Mouse (Mus musculus): ENCODE data around the gene Plek2.
A peak's percentile ranks its signal among the peaks of the same experiment; 100 is the strongest.
"Not testable (repeated sequence)": the region's sequence is repeated elsewhere in the genome, so short reads cannot be mapped to it uniquely, and the experiment has no call there.

The Plek2 gene

DNA sequence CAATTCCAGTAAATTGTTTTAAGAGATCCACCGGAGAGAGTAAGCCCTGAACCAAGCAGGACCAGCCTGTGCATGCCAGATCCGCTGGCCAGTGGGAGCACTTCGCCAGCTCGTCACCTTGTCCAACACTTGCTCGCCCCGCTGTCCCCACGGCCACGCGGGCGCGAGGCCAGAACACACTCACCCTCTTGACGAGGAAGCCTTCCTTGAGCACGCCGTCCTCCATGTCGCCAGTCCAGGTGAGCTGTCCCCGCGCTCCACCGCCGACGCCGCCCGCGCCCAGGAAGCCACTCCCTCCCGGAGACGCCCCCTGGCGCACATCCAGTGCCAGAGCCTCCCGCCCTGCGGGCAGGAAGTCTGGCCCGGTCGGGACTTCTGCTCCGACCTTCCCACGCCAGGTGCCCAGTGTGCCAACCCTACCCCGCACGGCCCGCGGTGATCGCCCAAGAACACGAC is at the start of gene Plek2:
Plek2 (minus strand) TSS at position 258 of the 456 bp plus-strand sequence.
- no peak for DNase-seq (ENCODE audit: low read depth, low spot score)

DNA sequence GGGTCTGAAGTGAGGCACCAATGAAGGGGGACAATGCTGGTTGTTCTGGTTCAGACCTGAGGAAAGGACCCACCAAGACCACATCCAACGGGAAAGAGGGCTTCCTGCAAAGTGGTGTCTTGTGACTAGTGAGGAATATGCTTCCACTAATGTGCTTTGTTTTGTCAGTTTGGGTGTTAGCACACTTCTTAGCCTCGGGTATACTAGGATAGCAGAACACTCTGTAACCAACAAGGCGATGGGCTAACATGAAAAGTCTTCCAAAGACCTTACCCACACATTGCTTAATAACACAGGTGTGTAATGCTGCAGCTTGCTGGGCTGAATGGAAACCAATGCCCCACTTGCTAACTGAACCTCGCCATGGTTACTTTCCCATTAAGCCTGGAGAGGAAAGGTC is 49.6 kb upstream of the Plek2 start:
- DNase-seq (ENCODE audit: low read depth, low spot score): no peak

DNA sequence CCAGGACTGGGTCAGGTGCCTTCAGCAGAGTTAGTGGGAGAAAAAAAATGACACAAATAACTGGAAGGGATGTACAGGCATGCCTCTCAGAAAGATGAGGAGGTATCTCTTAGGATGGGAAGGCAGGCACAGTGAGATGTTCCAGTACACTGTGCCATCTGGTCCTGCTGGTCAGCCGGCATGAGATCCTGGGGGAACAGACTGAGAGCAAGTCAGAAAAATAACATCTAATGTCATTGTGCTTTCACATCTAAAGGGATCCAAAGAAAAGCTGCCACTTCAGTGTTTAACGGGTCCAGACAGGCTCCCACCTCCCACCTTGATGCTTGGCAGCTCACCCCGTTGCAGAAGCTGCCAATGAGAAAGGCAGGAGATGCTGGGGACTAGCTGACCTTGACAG is 45.7 kb upstream of the Plek2 start:
- DNase-seq (ENCODE audit: low read depth, low spot score): no peak

DNA sequence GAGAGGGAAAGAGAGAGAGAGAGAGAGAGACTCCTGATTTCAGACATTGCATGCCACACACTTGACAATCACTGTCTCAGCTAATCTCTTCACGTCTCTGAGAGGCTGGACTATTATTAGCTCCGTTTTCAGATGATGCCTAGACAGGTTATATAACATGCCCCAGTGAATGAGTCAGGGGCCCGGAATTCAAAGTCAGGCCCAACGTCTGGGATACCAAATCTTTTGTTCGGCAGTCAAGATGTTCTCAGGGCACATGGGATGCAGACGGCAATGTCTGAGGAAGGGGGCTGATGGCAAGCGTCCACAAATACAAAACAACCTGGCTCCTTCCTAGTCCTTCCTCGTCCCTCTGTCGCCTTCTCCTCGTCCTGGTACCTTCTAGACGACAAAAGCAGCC is 45.3 kb upstream of the Plek2 start:
- DNase-seq (ENCODE audit: low read depth, low spot score): no peak

DNA sequence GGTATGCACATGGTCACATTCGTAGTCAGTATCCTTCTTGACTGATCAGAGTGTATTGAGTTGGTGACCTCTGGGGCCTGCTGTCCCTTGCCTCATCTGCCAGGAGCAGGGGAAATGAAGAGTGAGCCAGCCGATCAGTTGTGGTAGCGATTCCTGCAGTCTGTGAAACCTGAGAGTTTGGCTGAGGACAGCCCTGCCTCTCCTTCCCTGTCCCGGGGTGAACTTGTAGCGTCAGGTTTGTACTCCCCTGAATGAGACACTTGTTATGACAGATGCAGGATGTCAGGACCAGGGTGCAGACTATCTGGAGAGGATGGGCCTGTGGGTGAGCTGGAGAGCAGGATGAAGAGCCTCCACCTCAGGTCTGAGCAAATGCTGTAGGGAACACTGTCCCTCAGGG is 40.9 kb upstream of the Plek2 start:
- DNase-seq (ENCODE audit: low read depth, low spot score): no peak

DNA sequence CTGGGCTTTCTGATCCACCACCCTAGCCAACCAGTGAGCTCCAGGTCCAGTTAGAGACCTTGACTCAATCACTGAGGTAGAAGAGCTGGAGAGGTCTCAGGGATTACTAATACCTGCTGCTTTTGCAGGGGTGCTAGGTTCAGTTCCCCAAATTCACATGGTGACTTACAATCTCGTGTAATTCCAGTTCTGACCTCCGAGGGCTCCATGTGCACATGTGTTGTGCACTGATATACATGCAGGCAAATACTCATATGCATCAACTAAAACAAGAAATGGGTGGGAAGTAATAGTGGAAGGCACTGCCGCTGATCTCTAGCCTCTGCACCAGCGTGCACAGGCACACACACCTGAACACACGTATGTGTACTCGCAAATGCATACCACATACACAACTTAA is 40.4 kb upstream of the Plek2 start:
- DNase-seq (ENCODE audit: low read depth, low spot score): no peak

DNA sequence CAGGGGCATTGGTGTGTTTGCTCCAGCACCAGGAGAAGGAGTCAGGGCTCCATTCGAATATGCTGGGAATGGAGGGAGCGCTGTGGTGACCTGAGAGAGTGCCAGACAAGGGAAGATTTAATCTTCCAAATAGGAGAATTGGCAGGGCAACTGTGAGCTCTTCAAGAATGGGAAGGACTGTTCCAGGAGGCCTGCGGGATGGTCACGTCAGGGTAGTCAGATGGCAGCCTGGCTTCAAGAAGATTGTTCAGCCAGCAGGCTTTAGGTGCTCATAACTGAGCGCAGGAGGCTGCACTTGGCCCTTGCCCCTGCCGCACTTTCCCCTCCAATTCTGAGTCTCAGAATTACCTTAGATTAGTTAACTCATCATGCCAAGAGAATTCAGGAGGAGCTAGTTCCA is 36.2 kb upstream of the Plek2 start:
- no peak for DNase-seq (ENCODE audit: low read depth, low spot score)

DNA sequence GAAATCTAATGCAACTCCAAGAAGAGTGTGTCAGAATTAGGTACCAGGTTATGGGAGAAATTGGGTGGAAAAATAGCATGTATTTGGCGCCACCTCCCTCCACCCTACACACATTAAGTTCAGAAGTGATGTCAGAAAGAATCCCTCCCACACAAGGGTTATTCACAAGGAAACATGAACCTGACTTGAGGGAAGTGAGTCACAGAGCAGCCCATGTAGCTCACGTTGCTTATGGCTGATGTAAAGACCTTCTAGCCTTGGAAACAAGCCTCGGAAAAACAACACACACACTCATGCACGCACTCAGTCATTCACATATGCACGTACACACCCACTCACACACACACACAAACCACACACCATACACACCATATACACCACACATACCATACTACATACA is 33.3 kb upstream of the Plek2 start:
- DNase-seq (ENCODE audit: low read depth, low spot score): no peak

DNA sequence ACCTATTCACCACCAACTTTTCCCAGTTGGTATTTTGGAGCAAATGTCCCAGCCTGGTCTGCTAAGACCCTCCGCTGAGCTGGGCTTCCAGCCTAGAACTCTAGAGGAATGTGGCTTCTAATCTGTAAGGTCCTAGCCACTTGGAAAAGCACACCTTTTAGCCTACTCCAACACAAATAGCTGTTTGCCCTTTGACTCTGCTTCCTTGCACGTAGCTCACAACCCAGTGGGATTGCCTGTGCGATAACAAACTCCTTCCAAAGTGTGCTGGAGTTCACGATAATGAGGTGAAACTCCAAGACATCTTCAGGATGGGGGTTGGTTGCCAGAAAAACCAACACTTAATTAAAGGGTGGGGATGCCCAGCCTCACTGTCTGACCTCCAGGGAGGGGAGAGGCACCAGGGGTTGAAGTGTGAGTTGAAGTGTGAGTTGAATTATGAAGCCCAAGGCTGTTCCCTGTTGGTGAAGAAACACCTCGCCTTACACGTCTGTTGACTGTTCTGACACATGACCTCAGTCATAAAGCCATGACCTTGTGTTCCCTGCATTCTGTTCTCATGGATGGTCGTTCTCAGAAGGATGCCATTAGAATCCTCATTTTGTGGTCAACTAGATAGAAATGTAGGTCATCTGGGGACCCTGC is 32.8 kb upstream of the Plek2 start:
- no peak for DNase-seq (ENCODE audit: low read depth, low spot score)

DNA sequence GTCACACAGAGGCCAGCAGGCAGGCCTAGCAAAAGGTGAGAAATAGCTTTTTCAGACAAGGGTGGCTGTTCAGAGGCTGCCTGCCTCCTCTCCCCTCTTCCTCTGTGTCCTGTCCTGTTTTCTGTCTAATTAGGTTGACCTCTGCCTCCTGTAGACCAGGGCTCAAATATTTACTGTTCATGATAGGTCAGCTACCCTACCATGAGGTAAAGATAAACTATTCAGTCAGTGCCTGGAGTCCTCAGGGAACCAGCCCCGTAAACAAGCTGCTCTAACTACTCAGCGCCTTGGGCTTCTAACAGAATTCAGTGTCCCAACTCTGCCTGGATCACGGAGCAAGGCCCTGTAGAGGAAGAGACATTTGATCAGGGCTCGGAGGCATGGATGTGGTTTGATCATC is 29.7 kb upstream of the Plek2 start:
- no peak for DNase-seq (ENCODE audit: low read depth, low spot score)

DNA sequence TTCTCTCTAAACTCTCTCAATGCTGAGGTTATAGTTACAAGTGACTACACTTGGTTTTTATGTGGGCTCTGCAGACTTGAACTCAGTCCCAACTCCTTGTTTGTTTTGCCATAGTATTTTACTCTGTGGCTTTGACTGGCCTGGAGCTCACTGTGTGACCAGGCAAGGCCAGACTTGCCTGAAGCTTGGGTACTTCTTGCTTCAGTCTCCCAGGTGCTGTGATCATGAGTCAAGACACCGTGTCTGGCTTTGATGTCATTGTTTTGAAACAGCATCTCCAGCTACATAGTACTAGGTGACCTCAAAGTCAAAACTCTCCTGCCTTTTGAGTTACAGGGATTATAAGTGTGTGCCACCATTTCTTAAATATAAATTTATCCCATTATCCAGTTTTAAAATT is 23.1 kb upstream of the Plek2 start:
- DNase-seq (ENCODE audit: low read depth, low spot score): no peak

DNA sequence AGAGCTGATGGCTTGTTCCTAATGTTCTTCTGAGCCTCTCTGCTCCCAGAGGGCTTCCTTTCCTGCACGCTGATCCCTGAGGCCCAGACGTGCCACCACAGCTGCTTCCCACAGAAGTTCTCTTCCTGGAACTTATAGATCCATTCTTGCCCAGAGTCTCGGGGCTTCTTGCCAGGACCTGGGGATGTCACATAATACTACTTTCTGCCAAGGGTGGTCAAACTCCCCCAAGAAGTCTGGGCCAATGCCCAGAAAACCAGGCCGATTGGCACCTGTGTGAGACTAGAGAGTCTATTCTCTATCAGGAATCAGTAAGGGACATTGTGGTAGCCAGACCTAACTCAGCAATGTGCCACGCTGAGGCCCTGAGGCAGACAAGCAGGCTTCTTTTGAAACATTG is 20.5 kb upstream of the Plek2 start:
- no peak for DNase-seq (ENCODE audit: low read depth, low spot score)

DNA sequence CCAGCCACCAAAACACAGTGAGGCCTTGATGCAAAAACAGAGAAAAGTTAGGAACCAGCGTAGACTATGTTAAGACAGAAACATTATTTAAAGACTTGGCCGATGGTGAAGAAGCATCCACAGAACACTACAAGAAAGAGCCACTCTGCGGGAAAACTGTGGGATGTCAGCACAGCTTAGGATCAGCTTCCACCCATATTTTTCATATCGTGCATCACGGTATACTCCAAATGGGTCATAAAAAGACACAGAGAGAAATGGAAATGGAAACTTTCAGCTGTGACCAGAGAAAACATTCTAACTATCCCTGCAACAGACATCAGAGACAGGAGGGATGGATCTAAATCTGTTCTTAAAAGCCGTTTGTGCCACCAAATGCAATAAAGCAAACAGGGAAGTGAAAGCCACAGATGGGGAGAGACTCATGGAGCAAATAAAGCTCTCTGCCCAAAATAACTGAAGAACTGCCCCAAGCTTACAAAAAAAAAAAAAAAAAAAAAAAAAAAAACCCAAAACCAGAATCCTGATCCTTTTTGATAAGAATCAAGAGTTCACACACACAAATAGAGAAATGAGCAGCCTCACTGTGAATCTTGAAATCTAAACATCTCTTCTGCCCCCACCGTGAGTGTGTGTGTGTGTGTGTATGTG is 16.9 kb upstream of the Plek2 start:
- DNase-seq (ENCODE audit: low read depth, low spot score): no peak

DNA sequence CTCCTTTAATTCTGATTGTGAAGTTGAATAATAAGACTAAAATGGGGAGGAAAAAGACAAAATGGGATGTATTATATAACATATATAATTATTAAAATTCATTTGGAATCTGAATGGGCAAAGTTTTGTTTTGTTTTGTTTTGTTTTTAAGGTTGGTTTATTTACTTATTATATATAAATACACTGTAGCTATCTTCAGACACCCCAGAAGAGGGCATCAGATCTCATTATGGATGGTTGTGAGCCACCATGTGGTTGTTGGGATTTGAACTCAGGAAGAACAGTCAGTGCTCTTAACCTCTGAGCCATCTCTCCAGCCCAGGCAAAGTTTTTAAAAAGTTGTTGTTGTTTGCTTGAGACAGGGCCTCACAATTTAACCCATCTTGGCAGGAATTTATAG is 16.2 kb upstream of the Plek2 start:
- DNase-seq (ENCODE audit: low read depth, low spot score): not testable (repeated sequence)

DNA sequence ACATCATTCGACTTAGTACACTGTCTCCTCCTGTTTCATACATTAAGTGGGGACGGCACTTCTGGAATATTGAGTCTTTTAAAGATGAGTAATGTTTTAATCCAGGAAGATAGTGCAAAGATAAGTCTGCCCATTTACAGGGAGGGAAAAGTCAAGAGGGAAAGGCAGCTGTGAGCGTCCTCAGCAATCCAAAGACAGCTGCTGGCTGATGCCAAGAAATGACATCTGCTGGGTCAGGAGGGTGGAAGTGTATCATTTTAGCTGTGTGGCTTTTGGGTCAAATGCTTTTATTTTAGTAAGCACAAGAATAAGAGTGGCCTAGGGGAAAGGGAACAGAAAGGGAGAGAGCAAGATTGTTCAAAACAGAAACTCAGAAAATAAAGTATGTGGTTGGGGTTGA is 15.3 kb upstream of the Plek2 start:
- DNase-seq (ENCODE audit: low read depth, low spot score): no peak

DNA sequence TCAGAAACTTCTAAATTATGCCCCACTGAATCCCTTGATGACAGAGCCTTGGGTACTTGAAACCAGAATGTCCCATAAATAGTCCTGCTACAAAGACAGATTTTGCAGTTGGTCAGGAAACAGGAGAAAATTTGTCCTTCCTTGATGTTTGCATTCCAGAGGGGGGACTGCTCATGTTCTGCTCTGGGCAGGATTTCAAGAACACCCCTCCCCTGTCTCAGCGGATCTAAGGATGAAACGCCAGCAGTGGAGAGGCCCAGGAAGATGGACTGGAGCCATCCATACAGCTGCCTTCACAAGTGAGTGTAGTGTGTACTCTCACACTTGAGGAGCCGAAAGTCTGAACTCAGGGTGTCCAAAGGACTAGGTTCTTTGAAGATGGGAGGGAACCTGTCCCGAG is 14.7 kb upstream of the Plek2 start:
- DNase-seq (ENCODE audit: low read depth, low spot score): no peak

DNA sequence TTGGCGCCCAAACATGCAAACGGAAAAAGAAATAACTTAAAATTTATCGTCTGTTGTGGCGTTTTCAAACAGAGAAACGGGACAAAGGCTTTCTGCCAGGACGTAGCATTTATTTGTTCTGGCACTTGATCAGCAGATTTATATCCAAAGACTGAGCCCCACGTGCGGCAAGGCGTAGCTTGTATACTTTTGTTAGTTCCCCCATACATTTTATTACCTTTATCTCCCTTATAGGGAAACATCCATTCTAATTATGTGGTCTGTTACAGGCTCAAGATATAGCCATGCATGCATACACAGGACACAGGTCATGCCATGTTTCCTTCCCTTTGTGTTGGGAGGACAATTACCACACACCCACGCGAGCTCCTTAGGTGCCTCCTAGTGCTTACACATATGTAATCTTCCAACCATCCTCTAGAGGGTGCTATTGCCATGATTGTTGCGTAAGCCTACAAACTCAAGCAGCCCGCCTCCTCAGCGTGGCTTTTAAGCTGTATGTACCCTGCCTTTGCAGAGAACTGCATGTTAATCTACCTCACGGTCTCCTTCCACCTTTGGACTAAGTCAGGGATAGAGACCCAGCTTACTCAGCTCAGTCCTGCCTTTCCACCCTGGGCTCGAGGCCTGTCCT is 12.4 kb upstream of the Plek2 start:
- peak; percentile 70 for DNase-seq (ENCODE audit: low read depth, low spot score)

DNA sequence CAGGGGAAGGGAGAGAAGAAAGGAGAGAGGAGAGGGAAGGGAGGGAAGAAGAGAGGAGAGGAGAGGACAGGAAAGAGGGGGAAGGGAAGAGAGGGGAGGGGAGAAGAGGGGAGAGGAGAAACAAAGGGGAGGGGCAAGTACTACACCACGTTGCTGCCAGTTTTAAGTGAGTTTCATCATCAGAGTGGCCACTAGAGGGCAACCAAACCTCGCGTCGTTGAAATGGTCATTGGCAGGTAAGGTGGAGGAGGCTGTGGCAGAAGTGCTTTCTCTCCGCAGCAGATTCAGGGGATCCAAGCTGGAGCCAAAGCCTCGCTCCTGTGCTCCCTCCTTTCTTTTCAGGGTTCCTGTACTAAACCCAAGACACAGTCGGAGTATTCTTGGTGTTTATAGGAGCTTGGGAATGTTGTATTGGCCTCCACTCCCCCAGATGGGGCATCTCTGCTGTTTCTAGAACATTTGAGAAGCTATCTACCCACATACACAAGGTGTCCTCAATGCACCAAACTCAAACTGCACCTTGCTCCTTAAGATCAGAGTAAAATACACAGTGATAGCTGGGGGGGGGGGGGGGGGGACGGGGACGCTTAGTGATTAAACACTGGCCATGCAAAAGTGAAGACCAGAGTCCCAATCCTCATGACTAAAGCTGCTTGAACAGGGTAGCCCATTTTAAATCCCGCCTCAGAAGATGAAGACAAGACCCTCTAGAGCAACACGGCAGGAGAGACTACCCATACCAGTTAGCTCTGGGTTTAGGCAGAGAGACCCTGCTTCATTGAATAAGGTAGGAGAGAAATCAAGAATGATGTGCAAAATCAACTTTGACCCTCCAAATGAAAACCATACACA is 11.7 kb upstream of the Plek2 start:
- DNase-seq (ENCODE audit: low read depth, low spot score): peak; percentile 69

DNA sequence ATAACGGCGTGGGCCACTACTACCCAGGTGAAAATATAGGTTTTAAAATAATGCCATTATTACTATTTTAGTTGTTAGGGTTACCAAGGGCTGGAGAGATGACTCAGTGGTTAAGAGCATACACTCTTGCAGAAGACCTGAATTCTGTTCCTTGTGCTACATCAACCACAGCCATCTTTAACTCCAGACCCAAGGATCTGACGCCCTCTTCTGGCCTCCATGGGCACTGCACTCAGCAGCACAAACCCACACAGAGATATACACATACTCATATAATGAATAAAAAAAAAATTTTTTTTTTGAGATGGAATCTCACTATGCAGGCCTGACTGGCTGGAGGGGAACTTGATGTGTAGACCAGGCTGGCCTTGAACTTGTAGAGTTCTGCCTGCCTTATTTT is 9.5 kb upstream of the Plek2 start:
- no peak for DNase-seq (ENCODE audit: low read depth, low spot score)

DNA sequence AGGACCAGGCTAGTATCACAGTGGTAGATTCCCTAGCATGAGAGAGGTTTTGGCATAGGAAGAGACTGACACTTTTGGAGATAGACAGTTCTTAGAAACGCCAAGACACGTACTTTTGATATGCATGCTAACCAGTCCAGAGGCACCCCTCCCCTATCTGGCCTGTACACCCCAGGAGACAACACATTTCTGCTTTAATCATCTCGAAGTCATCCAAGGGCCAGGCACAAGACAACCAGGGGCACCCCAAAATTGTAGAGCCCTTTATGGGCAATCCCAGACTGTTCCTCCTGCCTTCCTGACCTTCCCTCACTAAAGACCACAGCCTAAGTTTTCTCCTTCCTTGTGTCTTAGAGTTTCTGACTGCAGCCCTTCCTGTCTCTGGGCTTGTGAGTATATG is 8.8 kb upstream of the Plek2 start:
- no peak for DNase-seq (ENCODE audit: low read depth, low spot score)

DNA sequence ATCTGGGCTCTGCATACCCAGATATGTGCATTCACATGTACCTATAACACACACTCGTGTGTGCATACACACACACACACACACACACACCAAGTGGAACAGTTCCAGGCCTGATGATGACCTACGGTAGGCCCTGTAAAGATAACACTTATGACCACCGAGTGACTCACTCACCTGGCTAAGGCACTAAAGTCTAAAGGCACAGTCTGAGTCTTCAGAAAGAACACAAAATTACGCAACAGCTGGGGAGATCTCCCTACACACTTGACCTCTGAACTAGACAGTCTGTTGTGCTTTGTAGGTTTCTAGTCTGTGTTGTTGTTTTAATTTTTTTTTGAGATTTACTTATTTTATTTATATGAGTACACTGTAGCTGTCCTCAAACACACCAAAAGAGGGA is 7.7 kb upstream of the Plek2 start:
- DNase-seq (ENCODE audit: low read depth, low spot score): no peak

DNA sequence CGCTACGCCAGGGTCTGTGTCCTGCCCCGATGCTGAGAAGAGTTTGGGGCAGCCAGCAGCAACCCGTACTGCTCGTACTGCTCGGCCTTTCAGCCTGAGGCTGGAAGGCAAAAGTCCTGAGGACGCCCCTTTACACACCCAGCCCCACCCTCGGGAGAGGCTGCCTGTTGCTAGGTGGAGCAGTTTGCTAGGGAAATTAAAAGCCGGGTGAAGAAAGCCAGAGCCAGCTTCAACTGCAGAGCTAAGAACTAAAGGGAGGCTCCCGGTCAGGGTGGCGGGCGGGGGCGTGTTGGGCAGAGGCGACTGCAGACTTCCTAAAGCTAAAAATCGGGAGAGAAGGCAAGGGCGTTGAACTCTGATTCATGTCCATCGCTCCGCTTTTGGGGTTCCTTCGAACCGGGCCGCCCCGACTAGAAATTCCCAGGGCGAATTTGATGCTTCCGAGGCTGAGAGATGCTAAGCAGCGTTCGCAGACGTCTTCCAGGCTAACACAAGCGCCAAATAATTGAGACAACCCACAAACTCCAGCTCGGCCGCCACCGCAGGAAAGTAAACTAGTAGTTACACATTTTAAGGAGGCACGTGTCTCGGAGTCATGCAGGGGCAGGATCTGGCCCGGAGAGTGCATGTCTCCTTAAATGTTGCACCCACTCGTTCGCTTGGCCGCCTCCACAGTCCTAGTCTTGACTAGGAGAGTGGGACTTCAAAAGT is 5.1 kb upstream of the Plek2 start:
- DNase-seq (ENCODE audit: low read depth, low spot score): no peak

Data from retina, adult 2 months (tissue).